Mouse (Mus musculus) hindbrain, postnatal 0 days (tissue): ENCODE data around the gene Vmn1r58. TPM values are rescaled to one million over a fixed set of nuclear protein-coding genes. Genes with fewer than 3 reads are reported as not detected.
"Not testable (repeated sequence)": the region's sequence is repeated elsewhere in the genome, so short reads cannot be mapped to it uniquely, and the experiment has no call there.

Experiments used
- ATAC-seq: fragments of 200-750 bp; cut with Nextera tagmentation; 2 replicates; pipeline ENCODE4 v1.8.0; 2017; ENCODE audit warnings: mild to moderate bottlenecking, moderate TSS enrichment, moderate library complexity
- DNase-seq: peaks from one replicate; pipeline ENCODE4 v3.0.0-alpha.2; 2015; ENCODE audit warnings: low spot score
- H3K27ac ChIP-seq: fragments of 300-500 bp; sonication (generic); 2 replicates; pipeline ENCODE4 v1.5.1; 2014; ENCODE audit warnings: mild to moderate bottlenecking
- H3K27me3 ChIP-seq: fragments of 300-500 bp; sonication (generic); 2 replicates; pipeline ENCODE4 v1.6.1; 2014; ENCODE audit warnings: low read length, mixed read lengths; ENCODE audit not compliant: insufficient read depth
- H3K36me3 ChIP-seq: fragments of 300-500 bp; sonication (generic); 2 replicates; pipeline ENCODE4 v1.6.1; 2014; ENCODE audit warnings: low read length, mixed read lengths; ENCODE audit not compliant: insufficient read depth
- H3K4me1 ChIP-seq: fragments of 300-500 bp; sonication (generic); 2 replicates; pipeline ENCODE4 v1.6.1; 2014; ENCODE audit warnings: antibody characterized with exemption, low read length, mixed read lengths; ENCODE audit not compliant: insufficient read depth
- H3K4me2 ChIP-seq: fragments of 300-500 bp; sonication (generic); 2 replicates; pipeline ENCODE4 v1.6.1; 2014; ENCODE audit warnings: low read depth, mild to moderate bottlenecking, low read length, moderate library complexity, mixed read lengths
- H3K4me3 ChIP-seq: fragments of 300-500 bp; sonication (generic); 2 replicates; pipeline ENCODE4 v1.5.1; 2014; ENCODE audit warnings: low read length
- H3K9ac ChIP-seq: fragments of 300-500 bp; sonication (generic); replicated peaks from 2 replicates; pipeline ENCODE4 v1.6.1; 2014; ENCODE audit warnings: mild to moderate bottlenecking, low read length, moderate library complexity, mixed read lengths
- H3K9me3 ChIP-seq: fragments of 300-500 bp; sonication (generic); 2 replicates; pipeline ENCODE4 v1.6.1; 2016; ENCODE audit warnings: low read length, mixed read lengths
- CTCF ChIP-seq: IDR thresholded peaks from 2 replicates; pipeline ENCODE4 v1.5.1; 2016; ENCODE audit warnings: antibody characterized with exemption, control low read depth, low read depth
- WGBS: fragments of 180-500 bp; shearing (Covaris S2); extraction: QIAGEN DNeasy Blood & Tissue Kit; methylation state at CpG from one replicate; pipeline ENCODE4 v1.1.7; 2014; 5-methylcytosine and 5-hydroxymethylcytosine counted together
- polyA plus RNA-seq: library from polyadenylated mRNA; unstranded; fragments of >200 nt; fragmentation: Nextera tagmentation; extraction: Ambion mirVana; gene quantifications from 2 replicates; pipeline ENCODE4 v1.2.1, GENCODE M21; 2015
- total RNA-seq: library from RNA; depleted of rRNA; stranded (reverse); fragments of >200 nt; gene quantifications from 2 replicates; pipeline ENCODE4 v1.2.3, GENCODE M21; 2014; rRNA removed

The Vmn1r58 gene
- not detected in 2 replicates for total RNA-seq
- not detected in 2 replicates for polyA plus RNA-seq

DNA sequence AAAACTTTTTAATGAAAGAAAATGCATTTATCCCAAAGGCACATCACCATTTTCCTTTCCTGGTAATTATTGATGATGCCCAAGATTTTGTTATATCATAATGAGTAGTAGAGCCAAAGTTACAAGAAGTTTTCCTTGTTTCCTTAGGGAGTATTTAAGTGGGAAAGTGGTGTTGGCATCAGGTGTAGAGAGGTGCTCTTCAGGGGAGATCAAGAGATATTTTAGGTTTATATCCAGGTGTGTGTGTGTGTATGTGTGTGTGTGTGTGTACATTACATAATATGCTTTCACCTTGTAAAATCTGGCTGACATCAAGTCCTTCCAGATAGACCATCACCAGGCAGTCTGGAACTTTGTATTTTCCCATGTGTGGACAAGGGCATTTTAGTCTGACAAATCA is at the start of gene Vmn1r58:
Gene Vmn1r58, minus strand, starts transcription at position 101 of the 400 bp plus-strand sequence.
- not testable (repeated sequence) for H3K9me3 ChIP-seq, ATAC-seq, H3K4me1 ChIP-seq, H3K27ac ChIP-seq, H3K9ac ChIP-seq, H3K27me3 ChIP-seq, H3K4me2 ChIP-seq, H3K4me3 ChIP-seq, DNase-seq, H3K36me3 ChIP-seq

DNA sequence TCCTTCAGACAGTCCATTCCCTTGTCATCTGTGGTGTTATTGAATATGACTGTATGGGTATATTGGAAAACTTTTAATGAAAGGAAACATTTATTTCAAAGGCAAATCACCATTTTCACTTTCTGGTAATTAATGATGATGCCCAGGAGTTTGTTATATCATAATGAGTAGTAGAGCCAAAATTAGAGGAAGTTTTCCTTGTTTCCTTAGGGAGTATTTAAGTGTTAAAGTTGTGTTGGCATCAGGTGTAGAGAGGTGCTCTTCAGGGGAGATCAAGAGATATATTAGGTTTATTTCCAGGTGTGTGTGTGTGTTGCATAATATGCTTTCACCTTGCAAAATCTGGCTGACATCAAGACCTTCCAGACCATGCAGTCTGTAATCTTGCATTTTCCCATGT is 43.5 kb upstream of the Vmn1r58 start, which contains the start of gene Vmn1r59:
Gene Vmn1r59, minus strand, starts transcription at position 101 of the 400 bp plus-strand sequence.
- Histone ChIP-seq H3K27me3 (no peaks in the 10 kb centered on the region), H3K27ac (no peak within 1 kb of the TSS), H3K36me3 (no peaks in the 10 kb centered on the region), H3K4me3 (no peak within 1 kb of the TSS), H3K4me2 (no peak within 1 kb of the TSS), H3K9me3 (peaks cover 13% of the 10 kb centered on the region; the same call in 1 of the 2 replicates), H3K4me1 (no peaks in the 10 kb centered on the region), H3K9ac (no peak within 1 kb of the TSS)
- no peak for ATAC-seq
- no peak for DNase-seq
- TF ChIP-seq CTCF: no peak

DNA sequence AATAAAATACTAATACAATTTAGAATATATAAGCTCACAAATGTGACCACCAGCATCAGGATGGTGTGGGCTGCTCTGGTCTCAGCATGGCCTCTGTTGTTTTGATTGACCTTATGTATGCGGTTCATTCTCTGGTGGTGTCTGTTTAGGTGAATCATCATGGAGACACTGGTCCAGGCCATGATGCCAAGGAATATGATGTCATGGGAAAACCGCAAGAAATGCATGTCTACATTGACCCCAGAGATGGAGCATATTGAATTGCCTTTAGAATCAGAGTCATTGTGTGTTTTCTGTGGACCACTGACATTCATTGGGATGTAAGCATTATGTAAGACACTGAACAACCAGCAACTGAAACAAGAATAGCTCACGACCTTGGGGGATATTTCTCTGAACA is 40.8 kb upstream of the Vmn1r58 start:
- ATAC-seq, H3K27me3 ChIP-seq, H3K4me2 ChIP-seq, H3K27ac ChIP-seq, H3K9ac ChIP-seq, DNase-seq, H3K4me3 ChIP-seq, H3K4me1 ChIP-seq, H3K36me3 ChIP-seq: not testable (repeated sequence)
- peaks cover 17% of the 10 kb centered on the region; the same call in 1 of the 2 replicates for H3K9me3 ChIP-seq
- 68% methylated on average over 3 of the region's 3 CpGs for WGBS

DNA sequence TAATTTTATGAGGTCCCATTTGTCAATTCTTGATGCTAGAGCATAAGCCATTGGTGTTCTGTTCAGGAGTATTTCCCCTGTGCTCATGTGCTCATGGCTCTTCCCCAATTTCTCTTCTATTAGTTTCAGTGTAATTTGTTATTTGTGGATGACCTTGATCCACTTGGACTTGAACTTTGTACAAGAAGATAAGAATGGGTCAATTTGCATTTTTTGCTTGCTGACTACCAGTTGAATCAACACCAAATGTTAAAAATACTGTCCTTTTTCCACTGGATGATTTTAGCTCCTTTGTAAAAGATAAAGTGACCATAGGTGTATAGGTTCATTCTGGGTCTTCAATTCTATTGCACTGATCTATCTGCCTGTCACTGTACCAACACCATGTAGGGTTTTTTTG is 35.4 kb upstream of the Vmn1r58 start:
- Histone ChIP-seq H3K9me3 (0 out of 2 replicates have a peak, but pooled peaks cover 5% of the 10 kb centered on the region), H3K27ac (no peak overlapping the region), H3K36me3 (no peaks in the 10 kb centered on the region), H3K4me3 (no peak overlapping the region), H3K4me2 (no peak overlapping the region), H3K4me1 (no peaks in the 10 kb centered on the region), H3K9ac (no peak overlapping the region), H3K27me3 (no peaks in the 10 kb centered on the region)
- TF ChIP-seq CTCF: no peak
- ATAC-seq (no peak), DNase-seq (no peak)

DNA sequence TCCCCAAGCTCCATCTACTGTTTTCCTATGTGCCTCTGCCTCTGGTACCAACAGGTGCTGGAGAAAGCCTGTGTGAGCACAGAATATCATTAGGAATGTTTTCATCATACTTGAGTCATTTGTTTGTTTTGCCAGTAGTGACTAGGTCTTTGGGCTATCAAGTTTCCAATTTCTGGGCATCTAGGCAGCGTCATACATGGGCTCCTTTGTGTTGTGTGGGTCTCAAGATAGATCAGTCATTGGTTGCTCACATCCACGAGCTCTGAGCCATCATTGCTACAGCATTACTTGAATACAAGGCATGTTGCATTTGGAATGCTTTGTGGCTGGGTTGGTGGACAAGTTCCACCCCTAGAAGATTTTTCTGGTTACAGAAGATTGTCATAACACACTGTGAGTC is 7.0 kb downstream of the Vmn1r58 start:
- H3K4me2 ChIP-seq: no peak overlapping the region
- H3K9me3 ChIP-seq: peaks cover 11% of the 10 kb centered on the region; the same call in 1 of the 2 replicates
- no peak for DNase-seq
- no peak overlapping the region for H3K4me3 ChIP-seq
- no peaks in the 10 kb centered on the region for H3K4me1 ChIP-seq
- H3K9ac ChIP-seq: no peak overlapping the region
- WGBS: 45% methylated on average over 2 of the region's 2 CpGs
- no peaks in the 10 kb centered on the region for H3K27me3 ChIP-seq
- no peaks in the 10 kb centered on the region for H3K36me3 ChIP-seq
- no peak for ATAC-seq
- H3K27ac ChIP-seq: no peak overlapping the region
- TF ChIP-seq CTCF: no peak

DNA sequence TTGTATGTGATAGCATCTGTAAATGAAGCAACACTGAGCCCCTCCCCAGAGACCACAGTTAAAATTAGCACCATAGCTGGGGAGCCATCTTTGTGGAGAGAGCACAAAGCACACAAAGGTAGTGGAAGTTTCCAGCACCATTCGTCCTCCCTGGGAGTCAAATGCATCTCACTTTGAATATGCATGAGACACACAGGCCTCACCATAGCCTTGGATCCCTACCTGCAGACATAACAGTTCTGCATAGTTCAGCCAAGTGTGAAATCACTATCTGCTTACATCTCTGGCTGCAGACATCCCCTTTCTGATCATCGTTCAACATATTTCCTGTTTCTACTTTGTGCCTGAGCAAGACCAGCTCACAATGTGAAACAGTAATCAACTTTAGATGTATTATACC is 46.5 kb downstream of the Vmn1r58 start:
- 75% methylated on average over 2 of the region's 2 CpGs for WGBS
- Histone ChIP-seq H3K9me3 (peaks cover 26% of the 10 kb centered on the region), H3K4me1 (no peaks in the 10 kb centered on the region), H3K9ac (no peak overlapping the region), H3K4me2 (no peak overlapping the region), H3K36me3 (no peaks in the 10 kb centered on the region), H3K27me3 (no peaks in the 10 kb centered on the region), H3K4me3 (no peak overlapping the region), H3K27ac (no peak overlapping the region)
- ATAC-seq: no peak
- no peak for TF ChIP-seq CTCF
- DNase-seq: no peak

DNA sequence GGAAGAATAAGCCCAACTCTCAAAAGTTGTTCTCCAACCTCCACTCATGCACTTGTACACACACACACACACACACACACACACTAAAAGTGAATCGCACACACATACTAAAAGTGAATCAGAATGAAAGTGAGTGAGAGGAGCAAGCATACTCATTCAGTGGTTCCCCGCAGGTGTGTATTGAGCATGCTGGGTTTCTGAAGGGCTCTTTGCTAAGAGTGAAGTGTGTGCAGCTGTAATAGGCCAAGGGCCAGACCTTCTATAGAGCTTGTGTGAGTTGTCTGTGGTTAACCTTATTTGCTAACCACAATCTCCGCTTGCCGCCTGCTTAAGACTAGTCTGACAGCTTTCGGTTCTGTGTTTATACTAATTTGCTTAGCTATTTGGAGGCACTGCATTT is 49.6 kb downstream of the Vmn1r58 start:
- Histone ChIP-seq H3K36me3 (no peaks in the 10 kb centered on the region), H3K27ac (no peak overlapping the region), H3K4me3 (no peak overlapping the region), H3K9me3 (peaks cover 30% of the 10 kb centered on the region), H3K9ac (no peak overlapping the region), H3K4me2 (no peak overlapping the region), H3K27me3 (no peaks in the 10 kb centered on the region), H3K4me1 (no peaks in the 10 kb centered on the region)
- ATAC-seq (no peak), DNase-seq (no peak)
- 90% methylated on average over 5 of the region's 5 CpGs for WGBS
- no peak for TF ChIP-seq CTCF

Other genes with a start within 250 kb of the Vmn1r58 start
- not detected in 2 replicates for gene Vmn1r56, start 216.6 kb downstream of the Vmn1r58 start, total RNA-seq
- gene Vmn1r56, start 216.6 kb downstream of the Vmn1r58 start, polyA plus RNA-seq: not detected in 2 replicates
- not detected in 2 replicates for gene Vmn1r57, start 194.9 kb downstream of the Vmn1r58 start, total RNA-seq
- not detected in 2 replicates for gene Vmn1r57, start 194.9 kb downstream of the Vmn1r58 start, polyA plus RNA-seq
- not detected in 2 replicates for gene Gm5065, start 62.9 kb downstream of the Vmn1r58 start, total RNA-seq
- not detected in 2 replicates for gene Gm5065, start 62.9 kb downstream of the Vmn1r58 start, polyA plus RNA-seq
- not detected in 2 replicates for gene Nlrp2, start 62.4 kb downstream of the Vmn1r58 start, total RNA-seq
- not detected in 2 replicates for gene Nlrp2, start 62.4 kb downstream of the Vmn1r58 start, polyA plus RNA-seq
- not detected in 2 replicates for gene Vmn1r59, start 43.4 kb upstream of the Vmn1r58 start, total RNA-seq
- not detected in 2 replicates for gene Vmn1r59, start 43.4 kb upstream of the Vmn1r58 start, polyA plus RNA-seq
- not detected in 2 replicates for gene Vmn2r28, start 80.6 kb upstream of the Vmn1r58 start, total RNA-seq
- not detected in 2 replicates for gene Vmn2r28, start 80.6 kb upstream of the Vmn1r58 start, polyA plus RNA-seq
- gene Vmn1r60, start 133.9 kb upstream of the Vmn1r58 start, total RNA-seq: not detected in 2 replicates
- not detected in 2 replicates for gene Vmn1r60, start 133.9 kb upstream of the Vmn1r58 start, polyA plus RNA-seq
- not detected in 2 replicates for gene Vmn1r61, start 199.9 kb upstream of the Vmn1r58 start, total RNA-seq
- not detected in 2 replicates for gene Vmn1r61, start 199.9 kb upstream of the Vmn1r58 start, polyA plus RNA-seq